Mouse (Mus musculus) testis, postnatal 14 days (tissue): Measurements from ENCODE around the gene Zfp462.
"Not testable (repeated sequence)": the region's sequence is repeated elsewhere in the genome, so short reads cannot be mapped to it uniquely, and the experiment has no call there.

Experiments
- DNase-seq: peaks from one replicate; pipeline ENCODE4 v3.0.0; 2021; ENCODE audit warnings: low spot score

Gene Zfp462

DNA sequence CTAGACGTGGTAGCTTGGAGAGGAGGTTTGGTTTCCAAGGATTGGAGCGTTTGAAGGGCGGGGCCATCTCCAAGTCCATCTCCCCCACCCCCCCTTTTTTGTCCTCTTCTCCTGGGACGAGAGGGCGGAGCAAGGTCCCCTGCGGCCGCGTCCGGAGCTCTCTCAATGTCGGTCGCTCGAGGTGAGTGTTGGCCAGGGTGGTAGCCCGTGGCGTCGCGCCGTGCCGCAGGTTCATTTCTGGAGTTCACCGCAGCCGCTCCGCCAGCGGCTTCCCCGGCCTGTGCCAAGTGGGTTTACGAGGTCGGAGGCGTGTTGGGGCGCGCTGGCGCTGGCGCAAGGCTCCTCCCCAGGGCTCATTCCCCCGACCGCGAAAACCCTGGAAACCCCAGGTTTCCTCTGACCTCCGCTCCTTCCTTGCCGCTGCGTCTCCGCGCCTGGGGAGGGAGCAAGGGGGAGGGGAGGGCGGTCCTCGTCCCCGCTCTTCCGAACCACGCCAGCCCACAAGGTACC lies at the start of gene Zfp462:
Gene Zfp462 (plus strand): TSS at position 128 of the 510 bp plus-strand sequence.
- DNase-seq: peak; percentile 33

DNA sequence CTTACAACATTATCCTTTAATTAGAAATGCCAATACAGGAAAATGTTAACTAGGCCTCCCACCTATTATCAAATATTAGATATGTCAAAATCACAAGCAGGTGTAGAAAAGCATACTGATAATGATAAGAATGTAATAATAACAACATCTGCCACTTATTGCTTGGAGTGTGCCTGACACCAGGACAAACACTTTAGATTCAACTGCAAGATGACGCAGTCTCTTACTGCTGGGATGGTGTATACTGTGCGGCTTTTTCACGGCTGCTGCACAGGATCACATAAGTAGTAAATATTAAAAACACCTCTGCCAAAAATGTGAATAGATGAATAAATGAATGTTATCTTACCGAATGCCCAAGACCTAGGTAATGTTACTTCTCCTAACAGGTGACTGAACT lies 48.8 kb upstream of the Zfp462 start:
- DNase-seq: no peak

DNA sequence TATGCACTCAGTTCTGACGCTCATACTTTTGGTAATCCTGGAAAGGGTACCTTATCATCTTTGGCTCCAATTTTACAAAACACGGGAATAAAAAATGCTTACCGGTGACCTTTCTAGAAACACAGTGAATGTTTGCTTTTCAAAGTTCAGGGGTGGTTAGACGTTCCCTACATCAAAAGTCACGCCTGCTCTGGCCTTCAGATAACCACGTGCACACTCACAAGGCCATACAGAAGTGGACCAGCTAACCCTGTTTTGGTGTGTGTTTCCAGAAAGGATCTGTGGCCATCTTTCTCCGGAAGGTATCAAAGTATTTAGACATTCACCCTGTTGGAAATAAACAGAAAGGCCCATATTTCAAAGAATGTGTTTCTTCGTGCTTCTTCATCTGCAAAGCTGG lies 40.2 kb upstream of the Zfp462 start:
- no peak for DNase-seq

DNA sequence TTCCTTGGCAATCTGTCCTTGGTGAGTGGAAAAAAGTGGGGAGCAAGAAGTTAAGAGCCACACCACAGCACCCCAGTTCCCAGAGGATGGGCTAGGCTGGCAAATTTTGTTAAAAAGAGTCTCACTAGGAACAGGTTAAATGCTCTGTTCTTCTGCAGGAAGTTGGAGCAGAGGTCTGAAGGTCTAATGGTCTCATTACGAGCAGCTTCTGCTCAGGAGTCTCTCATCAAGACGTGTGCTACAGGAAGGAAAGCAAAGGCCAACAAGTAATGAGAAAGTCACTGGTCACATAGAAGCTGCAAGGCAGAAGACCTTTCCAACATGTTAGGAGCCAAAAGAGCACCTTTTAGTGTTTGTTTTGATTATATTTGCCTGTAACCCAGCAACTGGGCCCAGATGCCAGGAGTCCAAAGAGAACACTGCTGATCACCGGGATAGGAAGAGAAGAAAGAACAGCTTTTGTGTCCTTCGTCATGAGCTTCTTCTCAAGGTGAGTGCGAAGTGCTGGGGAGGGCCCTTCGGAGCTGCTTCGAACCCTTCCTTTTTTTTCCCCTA lies 39.4 kb upstream of the Zfp462 start:
- DNase-seq: no peak

DNA sequence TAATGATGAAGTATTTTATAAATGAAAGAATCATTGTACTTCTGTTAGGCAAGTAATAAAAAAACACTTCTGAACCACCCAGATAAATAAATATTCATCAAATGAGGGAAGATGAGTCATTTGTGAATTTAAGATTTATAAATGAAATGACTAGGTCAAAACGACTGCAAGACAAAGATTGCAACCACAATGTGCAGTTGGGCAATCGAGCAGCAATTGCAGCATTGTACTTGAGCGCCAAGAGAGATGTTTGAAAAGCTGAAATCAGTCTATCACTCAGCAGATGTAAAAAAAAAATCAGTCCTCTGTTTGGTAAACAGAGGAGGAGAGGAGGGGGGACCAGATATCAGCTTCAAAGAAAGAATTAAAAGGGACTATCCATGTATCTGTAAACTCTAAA lies 34.5 kb upstream of the Zfp462 start:
- no peak for DNase-seq

DNA sequence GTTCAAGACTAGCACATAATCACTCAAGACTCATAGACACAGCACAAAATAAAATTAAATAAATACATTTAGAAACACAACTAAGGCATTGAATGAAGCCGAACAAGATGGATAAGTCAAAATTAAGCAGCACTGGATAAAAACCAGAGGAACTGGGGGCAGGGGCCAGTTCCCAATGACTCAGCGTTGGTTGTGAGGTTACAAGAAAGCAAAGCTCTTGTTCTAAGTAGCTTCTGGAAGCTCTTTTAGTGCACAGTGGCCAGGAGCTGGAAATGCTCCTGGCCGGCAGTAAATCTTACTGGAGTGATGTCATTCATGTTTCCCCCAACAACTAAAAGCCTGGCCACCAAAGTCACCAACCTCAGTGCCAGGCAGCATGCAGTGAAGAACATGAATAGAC lies 26.6 kb upstream of the Zfp462 start:
- DNase-seq: no peak

DNA sequence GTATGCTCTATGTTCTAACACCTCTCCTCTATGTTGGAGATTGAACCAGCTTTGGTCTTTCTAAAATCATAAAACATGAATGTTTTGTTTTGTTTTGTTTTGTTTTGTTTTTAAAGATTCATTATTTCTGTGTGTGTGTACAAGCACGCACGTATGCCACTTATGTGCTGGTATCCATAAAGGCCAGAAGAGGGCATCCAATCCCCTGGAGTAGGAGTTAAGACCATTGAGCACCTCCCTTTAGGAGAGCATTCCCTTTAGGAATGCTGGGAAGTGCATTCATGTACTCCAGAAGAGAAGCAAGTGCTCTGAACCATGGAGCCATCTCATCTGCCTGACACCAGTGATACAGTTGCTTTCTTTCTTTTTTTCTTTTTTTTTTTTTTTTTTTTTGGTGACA lies 21.5 kb upstream of the Zfp462 start:
- no peak for DNase-seq

DNA sequence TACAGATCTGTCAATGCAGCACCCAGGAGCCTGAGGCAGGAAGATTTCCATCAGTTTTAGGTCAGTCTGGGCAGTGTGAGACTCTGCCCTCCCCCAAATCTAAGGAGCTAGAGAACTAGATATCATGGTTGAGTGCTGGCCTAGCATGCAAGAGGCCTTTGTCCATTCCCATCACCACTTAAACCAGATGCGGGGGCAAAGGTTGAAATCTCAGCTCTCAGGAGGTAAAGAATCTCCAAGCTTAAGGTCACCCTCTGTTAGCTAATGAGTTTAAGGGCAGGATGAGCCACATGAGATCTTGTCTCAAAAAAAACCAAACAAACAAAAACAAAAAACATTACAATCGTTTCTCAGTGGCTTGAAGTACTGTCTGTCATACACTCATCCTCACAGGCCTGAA lies 20.5 kb upstream of the Zfp462 start:
- no peak for DNase-seq

DNA sequence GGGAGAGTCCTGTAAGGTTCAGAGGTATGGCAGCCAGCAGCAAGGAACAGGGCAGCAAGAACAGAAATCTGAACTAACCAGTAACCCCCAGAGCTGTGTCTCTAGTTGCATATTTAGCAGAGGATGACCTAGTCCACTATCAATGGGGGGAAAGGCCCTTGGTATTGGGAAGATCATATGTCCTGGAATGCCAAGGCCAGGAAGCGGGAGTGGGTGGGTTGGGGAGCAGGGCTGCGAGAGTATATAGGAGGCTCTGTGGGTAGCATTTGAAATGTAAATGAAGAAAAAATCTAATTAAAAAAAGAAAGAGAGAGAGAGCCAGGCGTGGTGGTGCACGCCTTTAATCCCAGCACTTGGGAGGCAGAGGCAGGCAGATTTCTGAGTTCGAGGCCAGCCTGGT lies 18.4 kb upstream of the Zfp462 start:
- not testable (repeated sequence) for DNase-seq

DNA sequence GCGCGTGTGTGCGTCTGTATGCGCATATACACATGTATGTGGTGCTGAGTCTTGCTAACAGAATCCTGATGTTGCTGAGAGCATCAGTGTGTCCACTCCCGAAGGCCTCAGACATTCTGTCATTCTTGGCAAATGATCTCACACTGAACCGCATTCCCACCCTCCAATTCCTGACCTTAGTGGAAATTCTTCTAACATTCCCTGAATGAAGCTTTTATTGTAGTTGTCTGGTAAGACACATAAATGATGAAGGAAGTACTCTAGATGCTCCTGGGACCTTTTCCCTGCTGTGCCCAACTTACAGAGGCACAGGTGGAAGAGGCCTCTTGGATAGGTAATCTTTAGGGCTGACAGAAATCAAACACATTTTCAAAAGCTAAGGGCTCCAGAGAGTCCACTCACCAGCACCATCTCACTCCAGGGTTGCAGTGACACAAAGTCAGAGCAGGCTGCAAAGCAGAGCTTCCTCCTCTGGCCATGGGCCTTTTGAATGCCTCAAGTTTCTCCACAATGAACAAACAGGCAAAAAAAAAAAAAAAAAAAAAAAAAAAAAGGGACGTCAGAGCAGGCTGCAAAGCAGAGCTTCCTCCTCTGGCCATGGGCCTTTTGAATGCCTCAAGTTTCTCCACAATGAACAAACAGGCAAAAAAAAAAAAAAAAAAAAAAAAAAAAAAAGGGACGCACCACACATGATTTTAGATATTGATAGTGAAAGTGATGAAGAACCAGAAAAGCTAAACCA lies 17.4 kb upstream of the Zfp462 start:
- DNase-seq: not testable (repeated sequence)

DNA sequence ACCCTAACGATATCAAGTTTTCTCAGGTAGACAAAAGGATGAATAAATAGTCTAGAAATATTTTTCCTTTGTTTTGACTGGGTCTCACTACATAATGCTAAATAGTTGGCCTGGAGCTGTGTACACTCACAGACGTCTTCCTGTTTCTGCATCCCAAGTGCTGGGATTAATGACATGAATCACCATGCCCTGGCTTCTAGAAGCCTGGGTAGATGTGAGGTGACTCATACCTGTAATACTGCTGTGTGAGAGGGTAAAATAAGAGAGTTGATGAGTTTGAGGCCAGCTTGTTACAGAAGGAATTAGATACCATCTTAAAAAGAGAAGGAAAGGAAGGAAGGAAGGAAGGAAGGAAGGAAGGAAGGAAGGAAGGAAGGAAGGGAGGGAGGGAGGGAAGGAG lies 15.2 kb upstream of the Zfp462 start:
- DNase-seq: no peak

DNA sequence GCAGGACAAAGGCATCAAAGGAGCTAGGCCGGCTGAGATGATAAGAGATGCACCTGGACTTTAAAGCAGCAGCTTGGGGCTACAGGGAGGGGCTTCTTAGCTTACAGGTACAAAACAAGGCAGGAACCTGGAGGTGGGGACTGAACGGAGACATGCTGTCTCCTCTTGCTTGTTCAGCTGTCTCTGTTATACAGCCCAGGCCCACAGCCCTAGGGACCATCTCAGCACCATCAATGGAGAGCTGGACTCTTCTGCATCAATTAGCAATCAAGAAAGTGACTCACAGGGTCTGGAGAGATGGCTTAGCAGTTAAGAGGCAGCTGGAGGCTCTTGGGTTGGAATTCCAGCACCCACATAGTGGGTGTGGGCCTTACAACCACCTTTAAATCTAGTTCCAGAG lies 12.2 kb upstream of the Zfp462 start:
- DNase-seq: no peak

DNA sequence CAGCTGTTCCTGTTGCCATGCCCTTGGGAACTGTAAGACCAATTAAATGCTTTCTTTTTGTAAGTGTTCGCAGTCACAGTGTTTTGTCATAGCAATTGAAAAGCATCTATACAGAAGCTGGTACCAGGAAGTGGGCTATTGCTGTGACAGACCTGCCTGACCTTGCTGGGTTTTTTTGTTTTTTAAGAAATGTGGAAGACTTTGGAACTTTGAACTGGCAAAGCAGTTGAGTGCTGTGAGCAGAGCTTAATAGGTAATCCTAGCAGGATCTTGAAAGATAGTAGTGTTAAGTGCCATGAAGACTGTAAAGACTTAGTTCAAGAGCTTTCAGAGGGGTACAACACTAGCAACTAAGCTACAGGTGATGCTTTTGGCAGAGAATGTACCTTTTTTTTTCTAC lies 7.7 kb upstream of the Zfp462 start:
- DNase-seq: no peak

DNA sequence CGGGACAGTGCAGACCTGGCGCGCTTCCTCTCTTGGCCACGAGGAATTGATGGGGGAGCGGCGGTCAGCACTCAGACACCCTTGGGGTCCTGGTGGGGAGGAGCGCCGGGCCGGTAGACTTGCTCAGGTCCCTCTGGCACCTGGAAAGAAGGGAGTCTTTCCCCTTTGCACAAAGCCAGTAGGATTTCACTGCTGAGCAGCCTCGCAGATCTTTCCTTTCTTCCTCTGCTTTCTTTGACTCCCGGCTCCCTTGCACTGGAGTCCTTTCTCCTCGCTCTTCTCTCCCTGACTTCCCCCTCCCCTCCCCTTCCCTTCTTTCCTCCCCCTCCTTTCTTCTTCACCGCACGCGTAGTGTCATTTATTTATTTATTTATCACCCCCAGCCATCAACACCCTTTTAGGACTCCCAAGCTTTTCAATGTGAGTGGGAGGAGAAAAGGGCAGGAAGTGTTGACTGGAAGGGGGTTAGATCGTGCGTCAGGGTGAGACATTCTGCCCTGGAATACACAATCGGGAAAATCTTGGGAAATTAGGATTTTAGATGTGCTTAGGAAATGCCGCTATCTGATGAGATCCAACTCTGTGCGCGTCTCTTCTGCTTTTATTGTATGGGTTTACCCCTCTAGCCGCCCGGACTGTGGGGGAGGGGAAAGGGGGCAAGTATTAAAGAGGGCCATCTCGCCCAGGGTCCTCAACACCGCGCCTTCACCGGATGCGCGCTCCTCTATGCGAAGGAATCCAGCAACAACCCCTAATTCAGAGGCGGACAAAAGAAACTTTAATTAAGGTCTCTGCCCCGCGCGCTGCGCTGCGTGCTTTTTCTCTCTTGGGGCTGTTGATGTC lies 976 bp downstream of the Zfp462 start:
- DNase-seq: peak; percentile 10

DNA sequence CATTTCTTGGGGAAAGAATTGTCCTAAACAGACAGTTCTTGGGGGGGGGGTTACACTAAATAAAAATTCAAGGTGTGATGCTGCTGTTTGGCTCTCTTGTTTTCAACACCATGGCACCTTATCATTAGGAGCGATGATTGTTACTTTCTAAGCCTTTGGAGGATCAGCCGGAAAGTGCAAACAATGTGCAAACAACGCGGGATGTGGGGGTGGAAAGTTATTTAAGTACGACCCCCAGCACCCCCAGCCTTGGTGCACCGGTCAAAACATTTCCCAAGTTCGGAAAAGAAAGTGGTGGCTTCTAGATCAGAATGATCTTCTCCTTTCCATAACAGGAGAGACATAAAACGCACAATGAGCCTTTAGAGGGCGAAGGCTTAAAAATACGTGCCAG lies 1.8 kb downstream of the Zfp462 start:
- no peak for DNase-seq

DNA sequence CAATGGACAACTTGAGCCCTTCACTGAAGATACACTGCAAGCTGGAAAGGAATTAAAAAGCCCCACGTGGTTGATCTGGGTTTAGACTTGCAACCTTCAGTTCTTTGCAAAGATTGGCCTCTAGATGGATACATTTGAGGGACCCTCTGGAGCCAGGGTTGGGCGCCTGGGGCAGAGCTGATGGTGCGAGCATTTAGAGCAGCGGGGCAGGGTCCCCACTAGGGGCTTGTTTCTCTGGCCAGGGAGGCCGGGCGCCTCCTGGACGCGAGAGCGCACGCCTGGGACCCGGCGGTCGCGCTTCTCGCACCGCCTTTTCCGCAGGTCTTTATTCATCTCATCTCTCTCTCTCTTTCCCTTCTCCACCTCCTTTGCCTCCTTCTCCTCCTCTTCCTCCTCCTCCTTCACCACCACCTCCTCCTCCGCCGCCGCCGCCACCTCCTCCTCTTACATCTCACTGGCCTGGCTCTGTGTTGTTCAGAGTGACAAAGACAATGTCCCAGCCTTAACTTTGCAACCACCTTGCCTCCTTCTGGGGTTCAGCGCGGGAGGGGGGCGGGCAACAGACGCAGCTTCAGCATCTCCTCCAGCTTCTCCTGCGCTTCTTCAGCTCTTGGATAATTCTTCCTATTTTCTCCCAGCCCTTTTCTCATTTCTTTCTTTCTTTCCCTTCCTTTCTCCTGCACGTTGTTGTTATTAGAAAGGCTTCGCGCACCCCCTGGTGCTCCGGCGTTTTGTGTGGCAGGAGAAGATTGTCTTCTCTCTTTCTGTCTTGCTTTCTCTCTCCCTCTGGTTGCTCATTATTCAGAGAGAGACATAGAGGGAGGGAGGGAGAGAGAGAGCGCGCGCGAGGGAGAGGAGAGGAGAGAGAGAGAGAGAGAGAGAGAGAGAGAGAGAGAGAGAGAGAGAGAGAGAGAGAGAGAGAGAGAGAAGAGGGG lies 2.5 kb downstream of the Zfp462 start:
- DNase-seq: peak; percentile 34

DNA sequence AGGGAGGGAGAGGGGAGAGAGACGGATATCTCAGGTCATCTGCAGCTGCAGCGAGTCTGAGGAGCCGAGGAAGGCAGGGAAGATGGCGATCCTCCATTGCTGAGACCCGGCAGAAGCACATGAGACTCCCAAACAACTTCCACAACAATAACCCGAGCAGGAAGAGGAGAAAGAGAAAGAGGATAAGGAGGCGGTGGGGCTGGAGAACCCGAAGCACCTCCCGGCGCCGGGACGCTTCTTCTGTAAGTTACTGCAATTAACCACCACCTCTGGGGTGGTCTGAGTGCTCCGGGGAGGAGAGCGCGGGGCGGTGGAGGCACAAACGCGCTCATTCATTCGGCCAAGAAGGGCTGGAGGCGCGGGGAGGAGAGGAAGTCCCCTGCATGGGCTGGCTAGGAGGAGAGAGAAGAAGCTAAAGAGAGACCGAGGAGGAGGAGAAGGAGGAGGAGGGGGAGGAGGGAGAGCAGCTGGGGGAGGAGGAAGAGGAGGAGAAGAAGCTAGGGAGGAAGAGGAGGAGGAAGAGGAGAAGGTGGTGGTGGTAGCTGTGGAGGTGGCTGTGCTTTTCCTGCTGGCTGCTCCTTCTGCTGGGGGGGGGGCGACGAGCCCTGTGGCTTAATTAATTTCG lies 3.3 kb downstream of the Zfp462 start:
- peak; percentile 57 for DNase-seq

DNA sequence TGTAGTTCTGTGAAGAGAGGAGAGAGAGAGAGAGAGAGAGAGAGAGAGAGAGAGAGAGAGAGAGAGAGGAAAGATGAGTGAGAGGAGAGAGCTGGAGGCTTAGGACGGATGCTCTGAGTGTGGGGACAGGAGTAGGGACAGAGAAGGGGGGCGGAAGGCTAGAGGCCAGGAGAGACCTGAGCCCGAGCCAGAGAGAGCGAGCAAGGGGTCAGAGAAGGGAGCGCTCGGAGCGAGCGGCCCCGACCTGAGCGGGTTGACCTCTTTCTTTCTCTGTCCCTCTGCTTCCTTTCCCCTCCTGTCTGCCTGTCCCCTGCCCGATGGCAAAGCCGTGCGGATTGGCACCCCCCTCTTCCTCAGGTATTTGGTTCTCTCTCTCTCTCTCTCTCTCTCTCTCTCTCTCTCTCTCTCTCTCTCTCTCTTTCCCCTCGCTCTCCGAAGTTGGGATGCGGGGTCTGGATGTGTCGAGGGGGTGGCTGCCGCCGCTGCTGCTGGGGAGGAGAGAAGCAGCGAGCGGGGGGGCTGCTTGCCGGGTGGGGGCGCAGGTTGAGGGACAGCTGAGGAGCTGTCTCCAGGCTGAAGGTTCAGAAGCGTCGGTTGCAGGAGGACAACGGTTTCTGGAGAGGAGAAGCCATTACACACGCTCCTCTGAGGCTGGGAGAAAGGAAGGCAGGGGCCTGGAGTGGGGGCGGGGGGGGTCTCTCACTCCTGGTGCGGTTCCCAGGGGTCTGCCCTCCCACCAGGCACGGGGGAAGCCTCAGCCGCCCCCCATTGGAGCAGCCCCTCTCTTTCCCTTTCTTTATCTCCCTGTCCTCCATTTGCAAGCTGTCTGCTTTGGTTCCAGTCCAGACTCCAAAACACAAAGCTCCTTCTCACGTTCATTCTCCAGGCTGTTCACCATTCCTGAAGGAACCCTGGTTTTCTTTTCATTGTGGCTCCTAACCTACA lies 4.0 kb downstream of the Zfp462 start:
- no peak for DNase-seq

DNA sequence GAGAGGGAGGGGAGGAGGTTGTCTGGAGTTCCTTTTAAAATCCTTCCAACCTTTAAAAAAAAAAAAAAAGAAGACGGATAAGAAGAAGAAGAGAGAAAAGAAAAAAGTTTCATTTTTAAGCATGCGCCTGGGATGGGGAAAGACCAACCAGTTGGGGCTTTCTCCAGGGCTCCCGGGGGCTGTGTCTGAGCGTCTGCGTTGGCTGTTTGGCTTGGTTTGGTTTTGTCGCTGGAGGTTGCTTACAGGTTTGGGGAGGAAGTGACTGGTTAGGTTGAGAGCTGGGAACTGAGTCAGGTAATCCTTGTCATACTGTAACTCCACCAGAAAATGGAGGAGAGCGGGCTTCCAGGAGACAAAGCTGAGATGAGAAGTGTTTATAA lies 4.7 kb downstream of the Zfp462 start:
- DNase-seq: no peak

DNA sequence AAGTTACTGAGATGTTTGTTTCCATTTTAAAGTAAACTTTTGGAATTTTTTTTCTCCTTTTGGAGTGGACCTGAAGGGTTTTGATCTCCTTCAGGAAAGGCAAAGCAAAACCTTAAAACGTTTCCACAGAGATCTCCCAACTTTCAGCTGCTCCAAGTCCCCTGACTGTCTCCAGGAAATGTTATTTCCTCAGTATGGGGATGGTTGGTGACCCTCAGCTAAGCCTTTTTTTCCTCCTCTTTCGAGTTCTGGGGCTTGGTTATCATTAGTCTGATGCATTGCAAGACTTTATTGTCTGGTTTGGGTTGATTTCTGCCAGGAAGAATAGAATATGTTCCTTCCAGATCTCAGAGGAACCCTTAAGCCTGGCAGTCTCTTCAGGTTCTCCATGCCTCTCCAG lies 5.3 kb downstream of the Zfp462 start:
- no peak for DNase-seq
